ENCODE assay signal across 12 mouse cellular contexts in the genomic region with DNA sequence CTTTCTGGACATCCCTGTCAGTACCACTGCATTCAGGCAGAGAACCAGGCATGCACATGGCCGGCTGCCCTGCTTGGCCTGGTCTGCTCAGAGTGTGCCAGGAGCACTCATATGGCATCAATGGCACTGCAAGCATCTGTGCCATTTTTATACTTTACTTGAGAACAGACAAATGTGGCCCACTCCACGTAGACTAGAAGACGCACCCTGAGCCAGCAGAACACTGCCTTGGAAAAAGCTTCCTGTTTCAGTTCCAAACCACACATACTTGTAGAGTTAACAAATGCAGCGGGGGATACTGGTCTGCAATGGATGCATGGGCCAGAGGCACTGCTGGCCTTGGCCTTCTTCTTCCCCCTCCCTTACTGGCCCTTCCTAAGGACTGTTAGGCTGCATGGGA.
DNase-seq lines count a peak whose midpoint lies in the region; ATAC-seq lines count a peak whose summit lies in the region.
"Had no signal": no experiment of that assay in that cellular context is flagged by ENCODE, and none has a peak within 500 bp of the region (broad histone marks: within the 10 kb centered on the region; RNA-seq: fewer than 3 reads in every experiment).

No protein-coding gene starts in this region.

- H3K9me3 ChIP-seq in heart, embryonic 10.5 days: no peaks in the 10 kb centered on the region
- H3K9me3 ChIP-seq in intestine, embryonic 14.5 days (ENCODE audit: control insufficient read depth, low read length): no peaks in the 10 kb centered on the region
- no peaks in the 10 kb centered on the region for H3K9me3 ChIP-seq in forebrain, embryonic 11.5 days (ENCODE audit: control insufficient read depth, low read length)
- H3K9me3 ChIP-seq: forebrain, embryonic 12.5 days; hindbrain, embryonic 15.5 days; limb, embryonic 13.5 days had no signal

- 87% methylated on average over 4 of the region's 4 CpGs for WGBS in heart, embryonic 10.5 days
- WGBS in intestine, embryonic 14.5 days: 69% methylated on average over 4 of the region's 4 CpGs
- WGBS in forebrain, embryonic 11.5 days: 91% methylated on average over 4 of the region's 4 CpGs

- H3K27ac ChIP-seq in heart, embryonic 10.5 days: no peak overlapping the region
- H3K27ac ChIP-seq in intestine, embryonic 14.5 days (ENCODE audit: low read depth): peak overlapping the region; percentile 34; the same call in 1 of the 2 replicates
- H3K27ac ChIP-seq in forebrain, embryonic 11.5 days (ENCODE audit: low read depth, low read length): no peak overlapping the region
- H3K27ac ChIP-seq: forebrain, embryonic 12.5 days; hindbrain, embryonic 15.5 days; limb, embryonic 13.5 days had no signal

- H3K9ac ChIP-seq in intestine, embryonic 14.5 days (ENCODE audit: low read length): no peak overlapping the region
- no peak overlapping the region for H3K9ac ChIP-seq in forebrain, embryonic 11.5 days (ENCODE audit: low read length)
- H3K9ac ChIP-seq: forebrain, embryonic 12.5 days; hindbrain, embryonic 15.5 days; limb, embryonic 13.5 days had no signal

- H3K4me3 ChIP-seq in heart, embryonic 10.5 days: no peak overlapping the region
- H3K4me3 ChIP-seq in intestine, embryonic 14.5 days (ENCODE audit: low read depth, low read length): no peak overlapping the region
- H3K4me3 ChIP-seq in forebrain, embryonic 11.5 days (ENCODE audit: low read depth, low read length): no peak overlapping the region
- H3K4me3 ChIP-seq: forebrain, embryonic 12.5 days; hindbrain, embryonic 15.5 days; limb, embryonic 13.5 days had no signal

- H3K27me3 ChIP-seq in heart, embryonic 10.5 days (ENCODE audit: insufficient read depth, poor library complexity, severe bottlenecking): no peaks in the 10 kb centered on the region
- H3K27me3 ChIP-seq in intestine, embryonic 14.5 days (replicated peaks; ENCODE audit: control insufficient read depth, insufficient read depth, low read length): no peaks in the 10 kb centered on the region
- H3K27me3 ChIP-seq in forebrain, embryonic 11.5 days (ENCODE audit: control insufficient read depth, insufficient read depth, low read length): no peaks in the 10 kb centered on the region
- H3K27me3 ChIP-seq: forebrain, embryonic 12.5 days; hindbrain, embryonic 15.5 days; limb, embryonic 13.5 days had no signal

- H3K4me1 ChIP-seq in heart, embryonic 10.5 days: peaks cover 5% of the 10 kb centered on the region; the same call in 1 of the 2 replicates
- peaks cover 52% of the 10 kb centered on the region for H3K4me1 ChIP-seq in intestine, embryonic 14.5 days (replicated peaks; ENCODE audit: control insufficient read depth, insufficient read depth, low read length)
- H3K4me1 ChIP-seq in forebrain, embryonic 11.5 days (replicated peaks; ENCODE audit: control insufficient read depth, insufficient read depth, low read length): no peaks in the 10 kb centered on the region
- H3K4me1 ChIP-seq: forebrain, embryonic 12.5 days had no signal

- peaks cover 22% of the 10 kb centered on the region; the same call in 1 of the 2 replicates for H3K36me3 ChIP-seq in heart, embryonic 10.5 days
- H3K36me3 ChIP-seq in intestine, embryonic 14.5 days (ENCODE audit: control insufficient read depth, insufficient read depth, low read length): peaks cover 12% of the 10 kb centered on the region
- no peaks in the 10 kb centered on the region; the same call in 1 of the 2 replicates for H3K36me3 ChIP-seq in forebrain, embryonic 11.5 days (ENCODE audit: control insufficient read depth, insufficient read depth, low read length)

- no peak overlapping the region for H3K4me2 ChIP-seq in intestine, embryonic 14.5 days (ENCODE audit: low read length)
- H3K4me2 ChIP-seq in forebrain, embryonic 11.5 days (ENCODE audit: low read depth, low read length, severe bottlenecking): no peak overlapping the region
- H3K4me2 ChIP-seq: forebrain, embryonic 12.5 days; hindbrain, embryonic 15.5 days; limb, embryonic 13.5 days had no signal

- ATAC-seq in intestine, embryonic 14.5 days (replicated peaks; ENCODE audit: low FRiP score, low TSS enrichment, low read depth): no peak
- ATAC-seq in inflammation-experienced regulatory T-cells, adult 6 months: no peak
- no peak for ATAC-seq in forebrain, embryonic 11.5 days (replicated peaks; ENCODE audit: low FRiP score)

- peak; percentile 53 to 64 for DNase-seq in heart, adult 9 months (ENCODE audit: low spot score in 2 of 2)
- DNase-seq in heart, embryonic 10.5 days (ENCODE audit: low spot score): no peak
- peak; percentile 63 for DNase-seq in 3134 (ENCODE audit: extremely low read depth, insufficient read length, low spot score)
- DNase-seq in cerebellum, adult 9-11 months: peak; percentile 29
- no peak for DNase-seq in intestine, embryonic 14.5 days (ENCODE audit: low spot score)
- no peak for DNase-seq in forebrain, embryonic 11.5 days (ENCODE audit: low spot score)
- no peak for DNase-seq in thymus, postnatal 10 days (ENCODE audit: low spot score in 2 of 2)
- DNase-seq: right cerebral cortex, postnatal 4 days had no signal

Comparison
In these comparisons a context has a peak if more than half of its experiments do, and no peak if none do; other contexts are left out.
1. DNase-seq: peak in heart, adult 9 months (2 of 2), 3134 (single experiment) and cerebellum, adult 9-11 months (single experiment); none in heart, embryonic 10.5 days (single experiment), intestine, embryonic 14.5 days (single experiment), forebrain, embryonic 11.5 days (single experiment) and thymus, postnatal 10 days (0 of 2).